Mouse (Mus musculus): ENCODE data around the gene Clcf1. TPM values are rescaled to one million over a fixed set of nuclear protein-coding genes. Genes with fewer than 3 reads are reported as not detected.

Gene Clcf1
- total and polyA plus RNA-seq, 2 experiments: 0.28 to 3.8 TPM

DNA sequence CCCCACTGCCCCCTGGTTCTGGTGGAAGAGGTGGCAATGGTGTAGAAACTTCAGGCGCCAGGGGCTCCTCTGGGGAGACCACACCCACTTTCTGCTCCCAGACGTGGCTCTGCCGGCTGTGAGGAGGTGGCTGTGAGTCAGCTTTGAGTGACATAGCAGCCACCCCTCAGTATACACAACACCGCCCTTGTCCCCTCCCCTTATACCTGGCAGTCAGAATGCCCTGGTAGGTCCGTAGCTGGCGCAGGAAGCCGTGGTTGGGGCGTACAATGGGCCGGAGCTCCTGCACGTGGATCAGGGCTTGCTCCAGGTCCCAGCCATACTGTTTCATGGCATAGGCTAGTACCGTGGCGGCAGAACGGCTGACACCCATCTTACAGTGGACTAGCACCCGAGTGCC lies 49.7 kb downstream of the Clcf1 start:
- H3K4me3 ChIP-seq (ENCODE audit: insufficient read depth, low read depth, low read length): no peak overlapping the region
- H3K27ac ChIP-seq (replicated peaks; ENCODE audit: insufficient read depth, low read depth, low read length): no peak overlapping the region
- DNase-seq (ENCODE audit: extremely low read depth, low read depth, low spot score): no peak
- WGBS: 95% methylated on average over 14 of the region's 14 CpGs
- no peak for TF ChIP-seq POLR2A (IDR thresholded peaks at IDR 0.05; ENCODE audit: extremely low read depth, insufficient read depth, low read length)
- TF ChIP-seq CTCF (IDR thresholded peaks at IDR 0.05; ENCODE audit: low read depth, low read length): no peak
- H3K9ac ChIP-seq (ENCODE audit: low read depth, low read length): no peak overlapping the region
- no peaks in the 10 kb centered on the region for H3K79me2 ChIP-seq (ENCODE audit: control insufficient read depth, insufficient read depth, low read length)
- peaks cover 5% of the 10 kb centered on the region for H3K4me1 ChIP-seq (ENCODE audit: control insufficient read depth, insufficient read depth, low read length)
- no peaks in the 10 kb centered on the region for H3K27me3 ChIP-seq (ENCODE audit: control insufficient read depth, insufficient read depth, low read length)
- no peaks in the 10 kb centered on the region for H3K36me3 ChIP-seq (ENCODE audit: control insufficient read depth, insufficient read depth, low read length)

DNA sequence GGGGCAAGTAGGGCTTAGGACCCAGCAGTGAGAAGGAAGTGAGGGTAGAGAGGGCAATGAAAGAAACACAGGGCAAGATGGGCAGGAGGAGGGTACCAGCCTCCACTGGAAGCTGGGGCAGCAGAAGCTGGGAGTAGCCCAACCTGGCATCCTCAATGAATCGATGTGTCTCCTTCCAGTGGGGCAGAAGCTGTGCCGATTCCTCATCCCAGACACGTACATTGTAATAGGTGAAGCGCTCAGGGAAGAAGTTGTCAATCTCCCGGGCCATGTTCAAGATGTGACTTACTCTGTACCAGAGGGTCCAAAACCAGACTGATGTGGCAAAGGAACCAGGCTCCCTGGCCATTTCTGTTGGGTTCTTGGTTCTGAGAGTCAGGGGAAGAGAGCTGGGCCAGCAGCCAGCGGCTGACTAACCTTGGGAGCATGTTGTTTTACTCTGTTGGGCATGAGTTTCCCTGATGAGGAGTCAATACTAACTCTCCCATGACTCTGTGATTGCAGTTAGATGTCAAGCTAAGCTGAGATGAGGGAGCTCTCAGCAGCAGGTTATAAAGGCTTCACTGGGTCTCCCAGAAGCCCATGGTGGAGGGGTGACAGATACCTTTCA lies 50.2 kb downstream of the Clcf1 start:
- Histone ChIP-seq H3K9ac (ENCODE audit: low read depth, low read length) (no peak overlapping the region), H3K4me1 (ENCODE audit: control insufficient read depth, insufficient read depth, low read length) (peaks cover 5% of the 10 kb centered on the region), H3K27ac (replicated peaks; ENCODE audit: insufficient read depth, low read depth, low read length) (no peak overlapping the region), H3K4me3 (ENCODE audit: insufficient read depth, low read depth, low read length) (no peak overlapping the region), H3K36me3 (ENCODE audit: control insufficient read depth, insufficient read depth, low read length) (no peaks in the 10 kb centered on the region), H3K27me3 (ENCODE audit: control insufficient read depth, insufficient read depth, low read length) (no peaks in the 10 kb centered on the region), H3K79me2 (ENCODE audit: control insufficient read depth, insufficient read depth, low read length) (no peaks in the 10 kb centered on the region)
- 97% methylated on average over 6 of the region's 6 CpGs for WGBS
- DNase-seq (ENCODE audit: extremely low read depth, low read depth, low spot score): no peak
- TF ChIP-seq CTCF (IDR thresholded peaks at IDR 0.05; ENCODE audit: low read depth, low read length) (no peak), POLR2A (IDR thresholded peaks at IDR 0.05; ENCODE audit: extremely low read depth, insufficient read depth, low read length) (no peak)

DNA sequence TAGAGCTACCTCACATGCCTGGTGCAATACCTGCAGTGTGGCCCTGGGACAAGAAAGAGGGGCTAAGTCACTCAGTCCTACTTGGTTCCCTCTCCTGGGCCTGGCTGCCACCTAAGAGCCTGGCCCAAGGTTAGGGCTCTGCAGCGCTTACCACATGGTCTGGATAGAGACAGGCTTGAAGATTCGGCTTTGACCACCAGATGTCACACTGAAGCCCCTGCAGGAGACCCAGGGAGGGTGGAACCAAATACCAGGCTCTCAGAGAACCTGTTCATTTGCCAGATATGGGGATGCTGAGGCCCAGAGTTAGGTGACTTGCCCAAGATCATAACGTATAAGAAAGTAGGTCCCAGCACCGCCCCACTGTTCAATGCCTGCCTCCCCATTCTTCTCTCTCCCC lies 51.9 kb downstream of the Clcf1 start:
- Histone ChIP-seq H3K4me1 (ENCODE audit: control insufficient read depth, insufficient read depth, low read length) (peaks cover 5% of the 10 kb centered on the region), H3K27me3 (ENCODE audit: control insufficient read depth, insufficient read depth, low read length) (no peaks in the 10 kb centered on the region), H3K36me3 (ENCODE audit: control insufficient read depth, insufficient read depth, low read length) (no peaks in the 10 kb centered on the region), H3K27ac (replicated peaks; ENCODE audit: insufficient read depth, low read depth, low read length) (no peak overlapping the region), H3K4me3 (ENCODE audit: insufficient read depth, low read depth, low read length) (no peak overlapping the region), H3K9ac (ENCODE audit: low read depth, low read length) (no peak overlapping the region), H3K79me2 (ENCODE audit: control insufficient read depth, insufficient read depth, low read length) (no peaks in the 10 kb centered on the region)
- TF ChIP-seq CTCF (IDR thresholded peaks at IDR 0.05; ENCODE audit: low read depth, low read length): no peak
- no peak for TF ChIP-seq POLR2A (IDR thresholded peaks at IDR 0.05; ENCODE audit: extremely low read depth, insufficient read depth, low read length)
- DNase-seq (ENCODE audit: extremely low read depth, low read depth, low spot score): no peak
- whole genome bisulfite sequencing: 80% methylated on average over 4 of the region's 4 CpGs

DNA sequence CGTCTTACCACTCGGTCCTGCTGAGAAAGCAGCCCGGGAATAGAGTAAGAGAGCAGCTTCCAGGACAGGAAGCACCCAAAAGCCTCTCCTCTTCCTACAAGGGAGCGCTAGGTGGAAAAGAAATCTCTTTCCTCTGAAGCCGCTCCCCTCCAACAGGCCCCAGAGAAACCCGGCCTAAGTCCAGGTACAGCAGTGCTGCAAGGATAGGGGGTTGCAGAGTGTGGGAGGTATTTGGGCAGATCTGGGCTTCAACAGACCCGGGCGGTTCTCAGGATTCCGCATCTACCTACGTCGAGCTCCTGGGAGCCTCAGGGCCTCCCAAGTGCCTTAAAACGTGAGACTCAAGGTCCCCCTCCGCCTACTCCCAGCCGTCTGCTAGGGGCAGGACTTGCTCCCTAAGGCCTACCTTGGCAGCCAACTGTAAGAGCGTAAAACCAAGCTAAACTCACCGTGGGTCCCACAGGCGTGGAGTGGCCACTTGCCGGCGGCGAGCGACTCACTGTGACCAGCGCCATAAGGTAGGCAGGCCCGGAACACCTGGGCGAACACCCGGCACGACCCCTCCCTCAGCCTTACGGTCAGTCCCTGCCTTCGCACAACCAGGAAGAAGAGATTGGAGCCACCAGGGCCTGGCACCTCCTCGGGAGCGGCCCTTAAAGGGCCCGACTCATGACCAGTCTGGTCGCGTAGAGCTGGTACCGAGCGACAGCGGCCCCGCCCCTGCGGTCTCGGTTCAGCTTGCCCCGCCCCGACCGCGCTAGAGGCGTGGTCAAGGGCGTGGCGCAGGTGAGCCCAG lies 54.7 kb downstream of the Clcf1 start, which contains the start of gene Ssh3:
Ssh3 (minus strand) TSS at position 615 of the 796 bp plus-strand sequence.
- DNase-seq (ENCODE audit: extremely low read depth, low read depth, low spot score): peak; percentile 80
- no peak for TF ChIP-seq CTCF (IDR thresholded peaks at IDR 0.05; ENCODE audit: low read depth, low read length)

DNA sequence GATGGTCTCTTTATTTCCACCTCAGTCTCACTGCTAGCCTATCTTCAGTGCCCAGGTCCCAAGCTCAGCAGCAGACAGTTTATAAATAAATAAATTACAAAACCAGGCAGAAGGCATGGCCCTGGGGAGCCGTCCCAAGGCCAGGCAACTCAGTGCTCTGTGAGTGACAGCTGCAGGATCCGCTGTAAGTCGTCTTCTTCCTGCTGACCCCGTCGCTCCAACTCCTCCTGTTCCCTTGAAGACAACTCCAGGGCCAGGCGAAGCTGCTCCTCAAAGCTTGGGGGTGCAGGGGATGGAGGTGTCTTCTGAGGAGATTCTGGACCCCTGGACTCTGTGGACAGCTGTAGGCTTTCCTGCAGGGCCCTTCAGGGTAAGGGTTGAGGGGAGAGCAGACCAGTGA lies 56.1 kb downstream of the Clcf1 start:
- Histone ChIP-seq H3K9ac (ENCODE audit: low read depth, low read length) (no peak overlapping the region), H3K36me3 (ENCODE audit: control insufficient read depth, insufficient read depth, low read length) (no peaks in the 10 kb centered on the region), H3K4me3 (ENCODE audit: insufficient read depth, low read depth, low read length) (no peak overlapping the region), H3K79me2 (ENCODE audit: control insufficient read depth, insufficient read depth, low read length) (no peaks in the 10 kb centered on the region), H3K27me3 (ENCODE audit: control insufficient read depth, insufficient read depth, low read length) (no peaks in the 10 kb centered on the region), H3K27ac (replicated peaks; ENCODE audit: insufficient read depth, low read depth, low read length) (no peak overlapping the region), H3K4me1 (ENCODE audit: control insufficient read depth, insufficient read depth, low read length) (peaks cover 5% of the 10 kb centered on the region)
- DNase-seq (ENCODE audit: extremely low read depth, low read depth, low spot score): no peak
- 90% methylated on average over 6 of the region's 6 CpGs for WGBS
- TF ChIP-seq POLR2A (IDR thresholded peaks at IDR 0.05; ENCODE audit: extremely low read depth, insufficient read depth, low read length) (no peak), CTCF (IDR thresholded peaks at IDR 0.05; ENCODE audit: low read depth, low read length) (no peak)

More for the DNA sequence above, 54.7 kb downstream of the Clcf1 start, which contains the start of gene Ssh3:
- Histone ChIP-seq H3K9ac (ENCODE audit: low read depth, low read length) (peak within 1 kb of the TSS; percentile 67), H3K27ac (replicated peaks; ENCODE audit: insufficient read depth, low read depth, low read length) (no peak within 1 kb of the TSS), H3K4me1 (ENCODE audit: control insufficient read depth, insufficient read depth, low read length) (peaks cover 5% of the 10 kb centered on the region), H3K79me2 (ENCODE audit: control insufficient read depth, insufficient read depth, low read length) (no peaks in the 10 kb centered on the region), H3K36me3 (ENCODE audit: control insufficient read depth, insufficient read depth, low read length) (no peaks in the 10 kb centered on the region), H3K27me3 (ENCODE audit: control insufficient read depth, insufficient read depth, low read length) (no peaks in the 10 kb centered on the region), H3K4me3 (ENCODE audit: insufficient read depth, low read depth, low read length) (peak within 1 kb of the TSS; percentile 78)
- 12% methylated on average over 46 of the region's 46 CpGs for WGBS

DNA sequence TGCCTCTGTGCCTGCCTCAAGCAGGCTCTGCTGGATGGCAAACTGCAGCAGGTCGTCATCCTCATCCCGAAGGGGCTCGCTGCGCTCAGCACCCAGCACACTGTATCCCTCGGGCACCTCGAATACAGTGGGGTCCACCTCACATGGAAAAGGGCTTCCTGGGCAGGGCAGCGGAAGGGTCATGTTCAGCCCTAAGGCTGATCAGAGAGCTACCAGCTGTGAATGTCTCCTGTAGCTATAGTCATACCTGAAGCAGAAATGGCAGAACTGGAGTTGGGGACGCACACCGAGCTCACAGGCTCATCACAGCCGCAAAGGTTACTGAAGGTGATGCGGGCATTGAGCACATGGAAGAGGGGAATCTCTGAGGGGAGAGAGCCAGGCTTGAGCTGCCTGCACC lies 56.9 kb downstream of the Clcf1 start:
- Histone ChIP-seq H3K36me3 (ENCODE audit: control insufficient read depth, insufficient read depth, low read length) (no peaks in the 10 kb centered on the region), H3K27me3 (ENCODE audit: control insufficient read depth, insufficient read depth, low read length) (no peaks in the 10 kb centered on the region), H3K9ac (ENCODE audit: low read depth, low read length) (no peak overlapping the region), H3K79me2 (ENCODE audit: control insufficient read depth, insufficient read depth, low read length) (no peaks in the 10 kb centered on the region), H3K4me3 (ENCODE audit: insufficient read depth, low read depth, low read length) (no peak overlapping the region), H3K27ac (replicated peaks; ENCODE audit: insufficient read depth, low read depth, low read length) (no peak overlapping the region), H3K4me1 (ENCODE audit: control insufficient read depth, insufficient read depth, low read length) (peaks cover 5% of the 10 kb centered on the region)
- no peak for TF ChIP-seq CTCF (IDR thresholded peaks at IDR 0.05; ENCODE audit: low read depth, low read length)
- no peak for TF ChIP-seq POLR2A (IDR thresholded peaks at IDR 0.05; ENCODE audit: extremely low read depth, insufficient read depth, low read length)
- WGBS: 94% methylated on average over 11 of the region's 11 CpGs
- no peak for DNase-seq (ENCODE audit: extremely low read depth, low read depth, low spot score)

Other genes starting within 250 kb of the Clcf1 start
- not detected in 2 replicates for gene Aldh3b2, start 241.9 kb upstream of the Clcf1 start, total RNA-seq (2014; rRNA removed)
- gene Aldh3b2, start 241.9 kb upstream of the Clcf1 start, polyA plus RNA-seq (2012; rRNA removed): 0.16 and 0.48 TPM in 2 replicates
- 44.3 and 49.8 TPM in 2 replicates for gene Acy3, start 227.7 kb upstream of the Clcf1 start, total RNA-seq (2014; rRNA removed)
- gene Acy3, start 227.7 kb upstream of the Clcf1 start, polyA plus RNA-seq (2012; rRNA removed): 232 and 326 TPM in 2 replicates
- not detected in 2 replicates for gene Tbx10, start 221.5 kb upstream of the Clcf1 start, total RNA-seq (2014; rRNA removed)
- gene Tbx10, start 221.5 kb upstream of the Clcf1 start, polyA plus RNA-seq (2012; rRNA removed): not detected in 2 replicates
- gene Nudt8, start 213.7 kb upstream of the Clcf1 start, total RNA-seq (2014; rRNA removed): 30.1 and 36.0 TPM in 2 replicates
- gene Nudt8, start 213.7 kb upstream of the Clcf1 start, polyA plus RNA-seq (2012; rRNA removed): 13.4 and 18.5 TPM in 2 replicates
- gene Gm49405, start 213.6 kb upstream of the Clcf1 start, total RNA-seq (2014; rRNA removed): 0.54 and 0.92 TPM in 2 replicates
- 0.72 and 1.1 TPM in 2 replicates for gene Gm49405, start 213.6 kb upstream of the Clcf1 start, polyA plus RNA-seq (2012; rRNA removed)
- 0.74 and 0.87 TPM in 2 replicates for gene Doc2g, start 210.9 kb upstream of the Clcf1 start, total RNA-seq (2014; rRNA removed)
- 2.3 and 4.9 TPM in 2 replicates for gene Doc2g, start 210.9 kb upstream of the Clcf1 start, polyA plus RNA-seq (2012; rRNA removed)
- gene Ndufv1, start 201.4 kb upstream of the Clcf1 start, total RNA-seq (2014; rRNA removed): 189 and 197 TPM in 2 replicates
- gene Ndufv1, start 201.4 kb upstream of the Clcf1 start, polyA plus RNA-seq (2012; rRNA removed): 239 and 251 TPM in 2 replicates
- gene Gstp1, start 176.3 kb upstream of the Clcf1 start, total RNA-seq (2014; rRNA removed): 456 and 810 TPM in 2 replicates
- 965 and 1,374 TPM in 2 replicates for gene Gstp1, start 176.3 kb upstream of the Clcf1 start, polyA plus RNA-seq (2012; rRNA removed)
- 4.1 and 7.9 TPM in 2 replicates for gene Gstp2, start 168.2 kb upstream of the Clcf1 start, total RNA-seq (2014; rRNA removed)
- 4.4 and 9.2 TPM in 2 replicates for gene Gstp2, start 168.2 kb upstream of the Clcf1 start, polyA plus RNA-seq (2012; rRNA removed)
- 21.5 and 28.1 TPM in 2 replicates for gene Gstp3, start 154.7 kb upstream of the Clcf1 start, total RNA-seq (2014; rRNA removed)
- 54.3 and 66.1 TPM in 2 replicates for gene Gstp3, start 154.7 kb upstream of the Clcf1 start, polyA plus RNA-seq (2012; rRNA removed)
- gene Cabp2, start 132.7 kb upstream of the Clcf1 start, total RNA-seq (2014; rRNA removed): 0.13 and 0.37 TPM in 2 replicates
- 0.27 and 0.70 TPM in 2 replicates for gene Cabp2, start 132.7 kb upstream of the Clcf1 start, polyA plus RNA-seq (2012; rRNA removed)
- gene Cdk2ap2, start 117.1 kb upstream of the Clcf1 start, total RNA-seq (2014; rRNA removed): 33.9 and 44.0 TPM in 2 replicates
- gene Cdk2ap2, start 117.1 kb upstream of the Clcf1 start, polyA plus RNA-seq (2012; rRNA removed): 185 and 198 TPM in 2 replicates
- gene Pitpnm1, start 114.2 kb upstream of the Clcf1 start, total RNA-seq (2014; rRNA removed): 1.7 and 4.9 TPM in 2 replicates
- 8.1 and 14.2 TPM in 2 replicates for gene Pitpnm1, start 114.2 kb upstream of the Clcf1 start, polyA plus RNA-seq (2012; rRNA removed)
- gene Aip, start 88.4 kb upstream of the Clcf1 start, total RNA-seq (2014; rRNA removed): 16.5 and 20.1 TPM in 2 replicates
- gene Aip, start 88.4 kb upstream of the Clcf1 start, polyA plus RNA-seq (2012; rRNA removed): 30.0 and 33.5 TPM in 2 replicates
- not detected in 2 replicates for gene Gpr152, start 74.5 kb upstream of the Clcf1 start, total RNA-seq (2014; rRNA removed)
- 0.02 TPM in 2 replicates for gene Gpr152, start 74.5 kb upstream of the Clcf1 start, polyA plus RNA-seq (2012; rRNA removed)
- gene Cabp4, start 70.2 kb upstream of the Clcf1 start, total RNA-seq (2014; rRNA removed): 0.37 TPM in 1 of 2 replicates, not detected in the other
- not detected in 2 replicates for gene Cabp4, start 70.2 kb upstream of the Clcf1 start, polyA plus RNA-seq (2012; rRNA removed)
- gene Coro1b, start 65.6 kb upstream of the Clcf1 start, total RNA-seq (2014; rRNA removed): 66.1 and 72.6 TPM in 2 replicates
- 109 and 114 TPM in 2 replicates for gene Coro1b, start 65.6 kb upstream of the Clcf1 start, polyA plus RNA-seq (2012; rRNA removed)
- 1.7 and 4.1 TPM in 2 replicates for gene Ptprcap, start 60.6 kb upstream of the Clcf1 start, total RNA-seq (2014; rRNA removed)
- gene Ptprcap, start 60.6 kb upstream of the Clcf1 start, polyA plus RNA-seq (2012; rRNA removed): 6.9 and 8.2 TPM in 2 replicates
- gene Rps6kb2, start 50.9 kb upstream of the Clcf1 start, total RNA-seq (2014; rRNA removed): 7.2 and 7.4 TPM in 2 replicates
- gene Rps6kb2, start 50.9 kb upstream of the Clcf1 start, polyA plus RNA-seq (2012; rRNA removed): 28.3 and 31.6 TPM in 2 replicates
- gene Carns1, start 38.8 kb upstream of the Clcf1 start, total RNA-seq (2014; rRNA removed): 0.40 and 0.65 TPM in 2 replicates
- gene Carns1, start 38.8 kb upstream of the Clcf1 start, polyA plus RNA-seq (2012; rRNA removed): 1.8 and 1.9 TPM in 2 replicates
- gene Tbc1d10c, start 23.0 kb upstream of the Clcf1 start, total RNA-seq (2014; rRNA removed): 0.46 and 1.4 TPM in 2 replicates
- gene Tbc1d10c, start 23.0 kb upstream of the Clcf1 start, polyA plus RNA-seq (2012; rRNA removed): 1.7 and 2.2 TPM in 2 replicates
- 170 TPM in 2 replicates for gene Ppp1ca, start 22.2 kb upstream of the Clcf1 start, total RNA-seq (2014; rRNA removed)
- 399 and 571 TPM in 2 replicates for gene Ppp1ca, start 22.2 kb upstream of the Clcf1 start, polyA plus RNA-seq (2012; rRNA removed)
- gene Rad9a, start 12.6 kb upstream of the Clcf1 start, total RNA-seq (2014; rRNA removed): 0.74 and 1.3 TPM in 2 replicates
- gene Rad9a, start 12.6 kb upstream of the Clcf1 start, polyA plus RNA-seq (2012; rRNA removed): 7.0 and 7.5 TPM in 2 replicates
- not detected in 2 replicates for gene AC109138.7, start 119 bp downstream of the Clcf1 start, total RNA-seq (2014; rRNA removed)
- not detected in 2 replicates for gene AC109138.7, start 119 bp downstream of the Clcf1 start, polyA plus RNA-seq (2012; rRNA removed)
- 27.2 and 27.3 TPM in 2 replicates for gene Pold4, start 17.7 kb downstream of the Clcf1 start, total RNA-seq (2014; rRNA removed)
- gene Pold4, start 17.7 kb downstream of the Clcf1 start, polyA plus RNA-seq (2012; rRNA removed): 60.4 and 63.8 TPM in 2 replicates
- gene Ssh3, start 54.9 kb downstream of the Clcf1 start, total RNA-seq (2014; rRNA removed): 11.5 and 12.1 TPM in 2 replicates
- 15.3 and 29.2 TPM in 2 replicates for gene Ssh3, start 54.9 kb downstream of the Clcf1 start, polyA plus RNA-seq (2012; rRNA removed)
- 0.40 and 0.46 TPM in 2 replicates for gene Ankrd13d, start 68.9 kb downstream of the Clcf1 start, total RNA-seq (2014; rRNA removed)
- gene Ankrd13d, start 68.9 kb downstream of the Clcf1 start, polyA plus RNA-seq (2012; rRNA removed): 0.27 and 0.60 TPM in 2 replicates
- 11.3 and 16.4 TPM in 2 replicates for gene Grk2, start 92.0 kb downstream of the Clcf1 start, total RNA-seq (2014; rRNA removed)
- 23.4 and 30.3 TPM in 2 replicates for gene Grk2, start 92.0 kb downstream of the Clcf1 start, polyA plus RNA-seq (2012; rRNA removed)
- 29.6 and 32.7 TPM in 2 replicates for gene Kdm2a, start 184.0 kb downstream of the Clcf1 start, total RNA-seq (2014; rRNA removed)
- gene Kdm2a, start 184.0 kb downstream of the Clcf1 start, polyA plus RNA-seq (2012; rRNA removed): 39.5 and 52.6 TPM in 2 replicates
- gene Rhod, start 225.2 kb downstream of the Clcf1 start, total RNA-seq (2014; rRNA removed): 23.9 and 33.7 TPM in 2 replicates
- gene Rhod, start 225.2 kb downstream of the Clcf1 start, polyA plus RNA-seq (2012; rRNA removed): 34.9 and 39.6 TPM in 2 replicates